Mouse (Mus musculus) stomach, embryonic 14.5 days (tissue): ENCODE data around the gene Timeless. TPM values are rescaled to one million over a fixed set of nuclear protein-coding genes. Genes with fewer than 3 reads are reported as not detected.
"Not testable (repeated sequence)": the region's sequence is repeated elsewhere in the genome, so short reads cannot be mapped to it uniquely, and the experiment has no call there.

ENCODE experiments used
- ATAC-seq: fragments of 200-750 bp; cut with Nextera tagmentation; 2 replicates; pipeline ENCODE4 v1.8.0; 2017; ENCODE audit warnings: low read depth, moderate TSS enrichment; ENCODE audit not compliant: insufficient number of reproducible peaks, insufficient read depth, low FRiP score
- H3K27ac ChIP-seq: fragments of 300-500 bp; sonication (generic); 2 replicates; pipeline ENCODE4 v1.5.1; 2014; ENCODE audit warnings: mild to moderate bottlenecking, low read length, moderate library complexity, mixed read lengths
- H3K27me3 ChIP-seq: fragments of 300-500 bp; sonication (generic); 2 replicates; pipeline ENCODE4 v1.6.1; 2014; ENCODE audit warnings: low read length, control low read depth, mixed read lengths; ENCODE audit not compliant: control insufficient read depth, insufficient read depth
- H3K36me3 ChIP-seq: fragments of 300-500 bp; sonication (generic); 2 replicates; pipeline ENCODE4 v1.6.1; 2014; ENCODE audit warnings: mild to moderate bottlenecking, control low read depth, low read length, moderate library complexity, mixed read lengths; ENCODE audit not compliant: control insufficient read depth, insufficient read depth
- H3K4me1 ChIP-seq: fragments of 300-500 bp; sonication (generic); 2 replicates; pipeline ENCODE4 v1.6.1; 2014; ENCODE audit warnings: low read length, control low read depth, mixed read lengths; ENCODE audit not compliant: control insufficient read depth, insufficient read depth
- H3K4me2 ChIP-seq: fragments of 300-500 bp; sonication (generic); replicated peaks from 2 replicates; pipeline ENCODE4 v1.6.1; 2014; ENCODE audit warnings: low read depth, low read length, control low read depth
- H3K4me3 ChIP-seq: fragments of 300-500 bp; sonication (generic); 2 replicates; pipeline ENCODE4 v1.5.1; 2014; ENCODE audit warnings: low read depth, low read length, control low read depth
- H3K9ac ChIP-seq: fragments of 300-500 bp; sonication (generic); replicated peaks from 2 replicates; pipeline ENCODE4 v1.6.1; 2014; ENCODE audit warnings: low read depth, mild to moderate bottlenecking, control low read depth, low read length, moderate library complexity, mixed read lengths
- H3K9me3 ChIP-seq: fragments of 300-500 bp; sonication (generic); 2 replicates; pipeline ENCODE4 v1.6.1; 2016; ENCODE audit warnings: low read depth, low read length, control low read depth; ENCODE audit not compliant: control insufficient read depth
- WGBS: fragments of 180-500 bp; shearing (Covaris S2); extraction: QIAGEN DNeasy Blood & Tissue Kit; methylation state at CpG from one replicate; pipeline ENCODE4 v1.1.7; 2014; 5-methylcytosine and 5-hydroxymethylcytosine counted together
- polyA plus RNA-seq: library from polyadenylated mRNA; unstranded; fragments of >200 nt; fragmentation: Nextera tagmentation; extraction: Ambion mirVana; gene quantifications from 2 replicates; pipeline ENCODE4 v1.2.1, GENCODE M21; 2014

The Timeless gene
- polyA plus RNA-seq: 47.2 and 48.0 TPM in 2 replicates

DNA sequence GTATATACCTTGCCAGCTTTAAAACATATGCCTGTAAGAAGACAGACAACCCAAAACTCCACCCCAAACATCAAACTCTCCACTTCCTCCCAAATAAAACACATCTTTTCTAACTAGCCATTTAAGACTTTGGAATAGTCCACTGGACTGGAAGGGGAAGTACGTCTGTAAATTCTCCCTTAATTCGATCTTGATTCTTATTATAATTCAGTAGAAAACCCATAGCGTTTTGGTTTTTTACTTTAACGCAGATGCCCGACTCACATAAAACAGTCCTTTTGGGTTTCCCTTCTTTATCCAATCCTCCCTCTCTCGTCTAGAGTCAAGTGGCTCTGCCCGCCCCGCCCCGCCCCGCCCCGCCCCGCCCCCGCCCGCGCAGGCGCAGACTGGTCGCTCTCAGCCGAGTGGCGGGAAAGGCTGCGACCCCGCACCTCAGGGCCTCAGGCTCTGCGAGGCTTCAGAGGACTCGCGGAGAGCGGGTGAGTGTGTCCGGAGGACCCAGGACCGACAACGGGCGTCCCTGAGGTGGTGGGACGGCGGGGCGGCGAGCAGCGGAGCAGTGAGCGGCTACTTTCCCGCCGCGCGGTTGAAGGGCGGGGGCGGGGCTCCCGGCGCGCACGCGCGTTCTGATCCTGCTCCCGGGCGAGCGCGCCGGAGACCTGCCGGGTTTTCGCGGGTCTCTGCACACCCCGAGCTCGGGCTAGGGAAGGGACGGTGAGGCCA is at the start of gene Timeless:
Timeless (plus strand) TSS at position 369 of the 723 bp plus-strand sequence.
- Histone ChIP-seq H3K4me2 (peak within 1 kb of the TSS; percentile 82), H3K4me3 (peak within 1 kb of the TSS; percentile 80), H3K27ac (peak within 1 kb of the TSS; percentile 94), H3K36me3 (no peaks in the 10 kb centered on the region), H3K9ac (peak within 1 kb of the TSS; percentile 83), H3K9me3 (no peaks in the 10 kb centered on the region), H3K27me3 (no peaks in the 10 kb centered on the region), H3K4me1 (0 out of 2 replicates have a peak, but pooled peaks cover 4% of the 10 kb centered on the region)
- WGBS: under 1% methylated on average over 57 of the region's 58 CpGs
- ATAC-seq: peak; percentile 91

DNA sequence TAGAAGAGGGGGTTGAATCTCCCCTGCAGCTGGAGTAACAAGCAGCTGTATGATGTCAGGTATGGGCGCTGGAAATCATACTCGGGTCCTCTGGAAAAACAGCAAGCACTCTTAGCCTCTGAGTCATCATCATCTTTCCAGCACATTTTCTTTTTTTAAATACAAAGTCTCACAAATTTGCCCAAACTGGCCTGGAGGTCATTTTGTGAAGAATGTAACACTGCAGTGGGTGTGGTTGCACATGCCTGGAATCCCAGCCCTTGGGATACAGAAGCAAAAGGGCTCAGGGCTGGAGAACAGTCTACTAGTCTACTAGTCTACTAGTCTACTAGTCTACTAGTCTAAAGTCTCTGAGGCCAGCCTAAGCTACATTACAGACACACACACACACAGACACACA is 47.6 kb upstream of the Timeless start:
- ATAC-seq: no peak
- Histone ChIP-seq H3K36me3 (no peaks in the 10 kb centered on the region), H3K4me1 (peaks cover 9% of the 10 kb centered on the region), H3K4me3 (no peak overlapping the region), H3K27me3 (no peaks in the 10 kb centered on the region), H3K4me2 (no peak overlapping the region), H3K9me3 (no peaks in the 10 kb centered on the region), H3K27ac (no peak overlapping the region), H3K9ac (no peak overlapping the region)
- WGBS: 71% methylated on average over 2 of the region's 2 CpGs

DNA sequence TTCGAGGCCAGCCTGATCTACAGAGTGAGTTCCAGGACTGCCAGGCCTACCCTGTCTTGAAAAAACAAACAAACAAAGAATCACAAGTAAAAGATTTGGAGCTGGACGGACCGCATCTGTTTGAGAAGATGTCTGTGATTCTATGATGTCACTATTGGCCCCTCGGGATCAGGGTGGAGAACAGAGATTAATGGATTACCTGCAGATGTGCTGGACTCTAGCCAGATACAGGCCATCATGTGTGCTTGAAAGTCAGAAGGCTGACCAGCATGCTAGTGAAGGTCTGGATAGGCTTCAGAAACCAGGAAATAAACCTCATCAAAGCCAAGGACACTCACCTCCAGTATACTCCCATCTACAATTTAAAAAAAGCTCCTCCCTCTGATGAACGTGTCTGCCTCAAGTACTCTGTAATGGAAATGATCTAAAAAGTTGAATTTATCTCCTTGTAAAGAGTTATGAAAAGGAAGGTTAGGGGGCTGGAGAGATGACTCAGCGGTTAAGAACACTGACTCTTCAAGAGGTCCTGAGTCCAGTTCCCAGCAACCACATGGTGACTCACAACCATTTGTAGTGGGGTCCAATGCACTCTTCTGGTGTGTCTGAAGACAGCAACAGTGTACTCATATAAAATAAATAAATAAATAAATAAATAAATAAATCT is 46.5 kb upstream of the Timeless start:
- H3K4me3 ChIP-seq: no peak overlapping the region
- no peak overlapping the region for H3K9ac ChIP-seq
- no peak overlapping the region for H3K4me2 ChIP-seq
- peaks cover under 1% of the 10 kb centered on the region; the same call in 1 of the 2 replicates for H3K4me1 ChIP-seq
- ATAC-seq: peak; percentile 39; the same call in 1 of the 2 replicates
- no peaks in the 10 kb centered on the region for H3K9me3 ChIP-seq
- H3K27me3 ChIP-seq: no peaks in the 10 kb centered on the region
- no peaks in the 10 kb centered on the region for H3K36me3 ChIP-seq
- H3K27ac ChIP-seq: no peak overlapping the region
- WGBS: 53% methylated on average over 6 of the region's 6 CpGs

DNA sequence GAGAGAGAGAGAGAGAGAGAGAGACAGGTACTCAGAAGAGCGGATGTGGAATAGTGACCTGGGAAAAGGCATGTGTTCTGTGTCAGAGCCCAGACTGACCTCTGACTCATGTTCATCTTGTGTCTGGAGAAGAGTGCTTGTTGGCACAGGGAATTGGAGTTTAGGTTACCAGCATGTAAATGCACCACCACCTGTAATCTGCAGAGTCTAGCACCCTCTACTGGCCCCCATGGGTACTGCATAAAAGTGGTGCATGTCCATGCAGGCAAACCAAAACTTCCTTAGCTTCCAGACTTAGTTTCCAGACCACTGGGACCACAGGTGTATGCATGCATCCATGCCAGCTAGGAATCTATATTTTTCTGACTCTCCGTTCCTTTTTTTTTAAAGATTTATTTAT is 45.9 kb upstream of the Timeless start:
- Histone ChIP-seq H3K36me3 (no peaks in the 10 kb centered on the region), H3K9me3 (no peaks in the 10 kb centered on the region), H3K4me1 (no peaks in the 10 kb centered on the region), H3K9ac (no peak overlapping the region), H3K4me3 (no peak overlapping the region), H3K27ac (no peak overlapping the region), H3K27me3 (no peaks in the 10 kb centered on the region), H3K4me2 (no peak overlapping the region)
- peak; percentile 31; the same call in 1 of the 2 replicates for ATAC-seq
- whole genome bisulfite sequencing: 60% methylated on average over 2 of the region's 2 CpGs

DNA sequence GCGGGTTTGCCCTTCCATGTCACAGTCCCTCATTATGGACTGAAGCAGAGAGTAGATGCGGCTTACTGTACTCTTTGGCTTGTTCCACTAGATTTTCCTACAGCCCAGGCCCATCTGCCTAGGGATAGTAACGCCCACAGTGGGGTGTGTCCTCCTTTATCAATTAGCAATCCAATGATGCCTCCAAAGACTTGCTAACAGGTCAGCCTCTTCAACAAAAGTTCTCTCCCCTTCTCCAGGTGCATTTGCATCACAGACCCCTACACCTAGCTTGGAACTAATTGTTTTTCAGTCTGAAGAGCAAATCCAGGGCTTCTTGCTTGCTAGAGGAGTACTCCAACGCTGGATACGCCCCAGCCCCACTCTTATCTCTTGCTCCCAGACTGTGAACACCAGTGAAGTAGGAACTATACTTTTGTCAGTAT is 44.7 kb upstream of the Timeless start:
- ATAC-seq: no peak
- Histone ChIP-seq H3K27ac (no peak overlapping the region), H3K4me3 (no peak overlapping the region), H3K9me3 (no peaks in the 10 kb centered on the region), H3K4me2 (no peak overlapping the region), H3K4me1 (no peaks in the 10 kb centered on the region), H3K36me3 (no peaks in the 10 kb centered on the region), H3K27me3 (no peaks in the 10 kb centered on the region), H3K9ac (no peak overlapping the region)
- WGBS: 56% methylated on average over 5 of the region's 5 CpGs

DNA sequence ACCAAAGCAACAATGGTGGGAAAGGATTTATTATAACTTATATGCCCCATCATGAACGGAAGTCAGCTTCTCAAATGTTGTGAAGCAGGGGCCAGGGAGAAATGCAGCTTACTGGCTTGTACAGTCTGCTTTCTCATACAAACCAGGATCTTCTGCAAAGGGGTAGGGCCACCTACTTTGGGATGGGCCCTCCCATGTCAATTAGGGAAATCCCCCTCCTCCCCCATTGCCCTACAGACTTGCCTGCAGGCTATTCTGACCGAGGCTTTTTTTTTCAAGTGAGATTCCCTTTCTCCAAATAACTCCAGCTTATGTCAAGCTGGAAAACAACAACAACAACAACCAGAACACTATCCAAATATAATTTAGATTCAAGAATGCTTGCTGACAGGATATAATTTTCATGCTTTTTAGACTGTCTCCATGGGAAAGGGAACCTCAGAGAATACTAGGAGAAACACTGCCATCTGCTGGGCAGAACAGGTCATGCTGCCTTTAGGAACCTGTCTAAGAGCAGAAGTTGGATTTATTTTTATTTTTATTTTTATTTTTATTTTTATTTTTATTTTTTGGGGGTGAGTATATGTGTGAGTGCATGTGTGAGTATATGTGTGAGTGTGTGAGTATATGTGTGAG is 43.5 kb upstream of the Timeless start:
- 46% methylated on average over 2 of the region's 2 CpGs for WGBS
- Histone ChIP-seq H3K9me3 (no peaks in the 10 kb centered on the region), H3K9ac (no peak overlapping the region), H3K27ac (no peak overlapping the region), H3K4me3 (no peak overlapping the region), H3K4me1 (no peaks in the 10 kb centered on the region), H3K27me3 (no peaks in the 10 kb centered on the region), H3K36me3 (no peaks in the 10 kb centered on the region), H3K4me2 (no peak overlapping the region)
- no peak for ATAC-seq

DNA sequence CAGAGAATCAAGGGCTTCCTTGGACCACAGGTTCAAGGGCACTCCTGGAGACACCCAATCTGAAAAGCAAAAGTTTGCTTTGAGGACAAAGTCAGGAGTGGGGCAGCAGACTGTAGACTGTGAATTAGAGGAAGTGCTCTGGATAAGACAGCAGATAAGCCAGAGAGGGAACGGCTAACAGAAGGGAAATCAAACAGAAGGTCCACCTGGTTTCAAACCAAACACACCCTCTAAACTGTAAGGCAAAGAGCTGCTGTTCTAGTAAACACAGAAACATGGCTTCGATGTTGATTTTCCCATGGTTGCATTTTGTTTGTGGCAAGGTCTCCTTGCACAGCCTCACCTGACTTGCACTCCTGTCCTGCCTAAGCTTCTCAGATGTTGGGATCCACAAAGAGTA is 40.4 kb upstream of the Timeless start:
- Histone ChIP-seq H3K36me3 (no peaks in the 10 kb centered on the region), H3K9ac (no peak overlapping the region), H3K4me1 (peaks cover 7% of the 10 kb centered on the region), H3K27ac (no peak overlapping the region), H3K4me2 (no peak overlapping the region), H3K9me3 (no peaks in the 10 kb centered on the region), H3K27me3 (peaks cover 9% of the 10 kb centered on the region; the same call in 1 of the 2 replicates), H3K4me3 (no peak overlapping the region)
- WGBS: 48% methylated on average over 2 of the region's 2 CpGs
- no peak for ATAC-seq

DNA sequence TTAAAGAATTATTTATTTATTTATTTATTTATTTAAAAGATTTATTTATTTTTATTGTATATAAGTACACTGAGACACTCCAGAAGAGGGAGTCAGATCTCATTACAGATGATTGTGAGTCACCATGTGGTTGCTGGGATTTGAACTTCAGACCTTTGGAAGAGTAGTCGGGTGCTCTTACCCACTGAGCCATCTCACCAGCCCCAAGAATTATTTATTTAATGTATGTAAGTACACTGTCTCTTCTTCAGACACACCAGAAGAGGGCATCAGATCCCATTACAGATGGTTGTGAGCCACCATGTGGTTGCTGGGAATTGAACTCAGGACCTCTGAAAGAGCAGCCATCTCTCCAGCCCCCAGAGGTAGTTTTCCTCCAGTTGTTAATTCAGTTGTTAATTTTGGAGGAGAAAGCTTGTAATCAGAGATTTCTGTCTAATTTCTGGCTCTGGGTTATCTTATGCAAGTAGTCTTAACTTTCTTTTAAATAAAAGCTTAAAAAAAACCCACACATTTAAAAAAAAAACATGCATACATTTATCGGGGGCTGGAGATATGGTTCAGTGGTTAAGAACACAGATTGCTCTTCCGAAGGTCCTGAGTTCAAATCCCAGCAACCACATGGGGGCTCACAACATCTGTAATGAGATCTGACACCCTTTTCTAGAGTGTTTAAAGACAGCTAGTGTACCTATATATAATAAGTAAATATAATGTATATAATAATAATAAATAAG is 39.7 kb upstream of the Timeless start:
- ATAC-seq, H3K9me3 ChIP-seq, H3K36me3 ChIP-seq, H3K27ac ChIP-seq, H3K4me2 ChIP-seq, H3K4me3 ChIP-seq, H3K4me1 ChIP-seq, H3K27me3 ChIP-seq, H3K9ac ChIP-seq: not testable (repeated sequence)
- 86% methylated on average over 3 of the region's 3 CpGs for WGBS
